Mouse (Mus musculus) embryonic facial prominence, embryonic 11.5 days (tissue): ENCODE results near the gene Sec22a. TPM values are rescaled to one million over a fixed set of nuclear protein-coding genes. Genes with fewer than 3 reads are reported as not detected.
A peak's percentile ranks its signal among the peaks of the same experiment; 100 is the strongest.

ENCODE experiments used
- ATAC-seq: fragments of 200-750 bp; cut with Nextera tagmentation; replicated peaks from 2 replicates; pipeline ENCODE4 v1.8.0; 2017; ENCODE audit warnings: low read depth; ENCODE audit not compliant: insufficient number of reproducible peaks, low FRiP score, low TSS enrichment
- DNase-seq: peaks from one replicate; pipeline ENCODE4 v3.0.0-alpha.2; 2015; ENCODE audit warnings: low spot score
- H3K27ac ChIP-seq: fragments of 300-500 bp; sonication (generic); replicated peaks from 2 replicates; pipeline ENCODE4 v1.5.1; 2014; ENCODE audit warnings: mild to moderate bottlenecking, low read depth, low read length, control low read depth
- H3K27me3 ChIP-seq: fragments of 300-500 bp; sonication (generic); 2 replicates; pipeline ENCODE4 v1.6.1; 2014; ENCODE audit warnings: mild to moderate bottlenecking, low read length, moderate library complexity, mixed read lengths; ENCODE audit not compliant: control insufficient read depth, insufficient read depth
- H3K36me3 ChIP-seq: fragments of 300-500 bp; sonication (generic); replicated peaks from 2 replicates; pipeline ENCODE4 v1.6.1; 2014; ENCODE audit warnings: low read depth, mild to moderate bottlenecking, low read length, moderate library complexity, mixed read lengths; ENCODE audit not compliant: control insufficient read depth, insufficient read depth
- H3K4me1 ChIP-seq: fragments of 300-500 bp; sonication (generic); 2 replicates; pipeline ENCODE4 v1.6.1; 2014; ENCODE audit warnings: low read length, mixed read lengths; ENCODE audit not compliant: control insufficient read depth, insufficient read depth
- H3K4me2 ChIP-seq: fragments of 300-500 bp; sonication (generic); 2 replicates; pipeline ENCODE4 v1.6.1; 2014; ENCODE audit warnings: low read depth, mild to moderate bottlenecking, control low read depth, low read length, moderate library complexity
- H3K4me3 ChIP-seq: fragments of 300-500 bp; sonication (generic); 2 replicates; pipeline ENCODE4 v1.5.1; 2014; ENCODE audit warnings: low read depth, low read length, control low read depth
- H3K9ac ChIP-seq: fragments of 300-500 bp; sonication (generic); replicated peaks from 2 replicates; pipeline ENCODE4 v1.6.1; 2014; ENCODE audit warnings: mild to moderate bottlenecking, control low read depth, low read length
- H3K9me3 ChIP-seq: fragments of 300-500 bp; sonication (generic); replicated peaks from 2 replicates; pipeline ENCODE4 v1.6.1; 2016; ENCODE audit warnings: mild to moderate bottlenecking, low read length, inconsistent platforms, mixed read lengths; ENCODE audit not compliant: control insufficient read depth
- WGBS: fragments of 180-500 bp; shearing (Covaris S2); extraction: QIAGEN DNeasy Blood & Tissue Kit; methylation state at CpG from one replicate; pipeline ENCODE4 v1.1.7; 2014; 5-methylcytosine and 5-hydroxymethylcytosine counted together
- polyA plus RNA-seq: library from polyadenylated mRNA; unstranded; fragments of >200 nt; fragmentation: Nextera tagmentation; extraction: Ambion mirVana; gene quantifications from 2 replicates; pipeline ENCODE4 v1.2.1, GENCODE M21; 2014

Gene Sec22a
- polyA plus RNA-seq, 1 experiment from 2014 or later = 36.8 TPM

DNA sequence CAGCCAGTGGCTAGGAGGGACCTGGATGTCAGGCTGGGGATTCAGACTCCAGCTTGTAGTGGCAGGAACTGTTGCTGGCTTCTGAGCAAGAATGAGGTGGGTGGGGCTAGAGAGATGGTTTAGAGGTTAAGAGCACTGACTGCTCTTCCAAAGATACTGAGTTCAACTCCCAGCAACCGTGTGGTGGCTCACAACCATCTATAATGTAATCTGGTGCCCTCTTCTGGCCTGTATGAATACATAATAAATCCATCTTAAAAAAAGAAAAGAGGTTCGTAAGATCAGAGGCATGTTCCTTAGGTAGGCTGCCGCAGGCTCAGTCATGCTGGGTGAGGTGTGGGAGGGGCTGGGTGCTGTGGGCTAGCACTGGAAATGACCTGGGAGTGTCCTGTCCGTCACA is 92.1 kb downstream of the Sec22a start:
- 43% methylated on average over 4 of the region's 4 CpGs for WGBS
- no peaks in the 10 kb centered on the region for H3K9me3 ChIP-seq
- H3K27me3 ChIP-seq = no peaks in the 10 kb centered on the region
- H3K36me3 ChIP-seq = no peaks in the 10 kb centered on the region
- H3K4me1 ChIP-seq = no peaks in the 10 kb centered on the region
- DNase-seq (peak; percentile 20), ATAC-seq (no peak)
- H3K4me2 ChIP-seq = no peak overlapping the region
- no peak overlapping the region for H3K9ac ChIP-seq
- no peak overlapping the region for H3K27ac ChIP-seq
- no peak overlapping the region for H3K4me3 ChIP-seq

DNA sequence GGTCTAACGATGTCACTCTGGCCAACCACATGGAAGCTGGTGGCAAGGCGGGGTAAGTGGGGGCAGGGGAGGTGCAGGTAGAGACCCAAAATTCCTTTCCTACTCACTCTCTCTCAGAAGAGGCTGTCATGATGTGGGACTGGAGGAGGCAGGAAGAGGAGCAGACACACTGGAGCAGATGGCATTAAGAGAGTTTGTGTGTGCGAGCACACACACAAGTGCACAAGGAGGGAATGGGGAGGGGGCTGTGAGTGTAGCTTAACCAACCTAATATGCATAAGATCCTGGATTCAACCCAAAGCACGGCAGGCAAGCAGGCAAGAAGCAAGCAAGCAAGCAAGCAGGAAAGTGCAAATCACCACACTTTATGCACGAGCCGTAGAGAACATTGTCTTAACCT is 92.8 kb downstream of the Sec22a start:
- Histone ChIP-seq H3K4me1 (no peaks in the 10 kb centered on the region), H3K9ac (no peak overlapping the region), H3K9me3 (no peaks in the 10 kb centered on the region), H3K4me2 (no peak overlapping the region), H3K27ac (no peak overlapping the region), H3K36me3 (no peaks in the 10 kb centered on the region), H3K4me3 (no peak overlapping the region), H3K27me3 (no peaks in the 10 kb centered on the region)
- 77% methylated on average over 6 of the region's 6 CpGs for WGBS
- no peak for ATAC-seq
- no peak for DNase-seq

DNA sequence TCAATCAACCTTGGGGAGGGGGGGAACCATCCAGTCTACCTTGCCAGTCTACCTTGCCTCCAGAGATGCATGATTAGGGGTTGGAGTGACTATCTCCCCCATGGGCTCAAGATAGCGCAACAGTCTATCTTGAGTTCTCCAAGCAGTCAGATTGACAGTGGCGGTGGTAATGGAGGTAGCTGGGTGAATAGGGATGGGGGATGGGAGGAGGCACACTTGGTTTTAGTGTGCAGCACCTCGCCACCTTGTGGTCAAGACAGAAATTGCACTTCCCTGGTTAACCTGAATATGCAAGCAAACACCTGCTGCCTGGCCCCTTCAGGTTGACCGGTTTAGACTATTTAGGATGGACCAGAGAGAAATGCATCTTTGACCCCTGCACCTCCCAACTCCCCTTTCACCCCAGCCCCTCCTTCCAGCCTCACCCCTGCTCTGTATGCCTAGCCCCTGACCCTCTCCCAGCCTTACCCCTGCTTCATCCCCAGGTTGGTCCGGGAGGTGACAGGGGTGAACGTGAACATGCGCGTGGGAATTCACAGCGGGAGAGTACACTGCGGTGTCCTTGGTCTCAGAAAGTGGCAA is 93.3 kb downstream of the Sec22a start:
- Histone ChIP-seq H3K27ac (no peak overlapping the region), H3K4me2 (no peak overlapping the region), H3K36me3 (no peaks in the 10 kb centered on the region), H3K4me3 (no peak overlapping the region), H3K4me1 (no peaks in the 10 kb centered on the region), H3K27me3 (no peaks in the 10 kb centered on the region), H3K9ac (no peak overlapping the region), H3K9me3 (no peaks in the 10 kb centered on the region)
- ATAC-seq (peak; percentile 29; the same call in 1 of the 2 replicates), DNase-seq (peak; percentile 94)
- 32% methylated on average over 10 of the region's 10 CpGs for WGBS

Other genes starting within 250 kb of the Sec22a start
- gene Adcy5, start 209.0 kb downstream of the Sec22a start, polyA plus RNA-seq = 1.4 and 1.6 TPM in 2 replicates
- gene Pdia5, start 127.0 kb upstream of the Sec22a start, polyA plus RNA-seq = 11.6 and 12.2 TPM in 2 replicates
- gene Sema5b, start 177.2 kb upstream of the Sec22a start, polyA plus RNA-seq = 2.9 and 4.3 TPM in 2 replicates